Comparison of ENCODE assay signal across 10 mouse cellular contexts in genomic region chr13:55420018-55420932, GRCm38 (mm10). TPM values are rescaled to one million over a fixed set of nuclear protein-coding genes. Genes with fewer than 3 reads are reported as not detected.
DNase-seq lines count a peak whose midpoint lies in the region; ATAC-seq and TF ChIP-seq lines count a peak whose summit lies in the region.
"Had no signal": no experiment of that assay in that cellular context is flagged by ENCODE, and none has a peak within 500 bp of the region (broad histone marks: within the 10 kb centered on the region; RNA-seq: fewer than 3 reads in every experiment).

No protein-coding gene starts in this region.

- TF ChIP-seq EP300 in heart, postnatal 0 days (IDR thresholded peaks at IDR 0.05; ENCODE audit: low read depth) = no peak

- no peak for TF ChIP-seq CTCF in heart, postnatal 0 days (IDR thresholded peaks at IDR 0.05; ENCODE audit: low read depth)
- TF ChIP-seq CTCF in left cerebral cortex, adult 2 months (IDR thresholded peaks at IDR 0.05) = no peak

- peaks cover 61% of the 10 kb centered on the region for H3K27me3 ChIP-seq in heart, embryonic 15.5 days
- peaks cover 60% of the 10 kb centered on the region for H3K27me3 ChIP-seq in heart, postnatal 0 days (ENCODE audit: control insufficient read depth, insufficient read depth, low read length)

- WGBS in heart, embryonic 15.5 days = 22% methylated on average over 51 of the region's 51 CpGs
- 21% methylated on average over 51 of the region's 51 CpGs for WGBS in heart, postnatal 0 days

- peaks cover 18% of the 10 kb centered on the region for H3K4me1 ChIP-seq in heart, embryonic 15.5 days (replicated peaks)
- H3K4me1 ChIP-seq in heart, postnatal 0 days (ENCODE audit: control insufficient read depth, insufficient read depth) = no peaks in the 10 kb centered on the region; the same call in 1 of the 2 replicates

- peak overlapping the region; percentile 50 for H3K4me2 ChIP-seq in heart, embryonic 15.5 days
- peak overlapping the region; percentile 47 for H3K4me2 ChIP-seq in heart, postnatal 0 days (ENCODE audit: low read depth, low read length)

- H3K36me3 ChIP-seq in heart, embryonic 15.5 days = no peaks in the 10 kb centered on the region
- no peaks in the 10 kb centered on the region for H3K36me3 ChIP-seq in heart, postnatal 0 days (replicated peaks; ENCODE audit: control insufficient read depth, insufficient read depth, low read length)

- DNase-seq in heart, adult 9 months (ENCODE audit: low spot score in 2 of 2) = no peak
- peak; percentile 25 for DNase-seq in MN1 (ENCODE audit: low spot score)
- DNase-seq in heart, postnatal 0 days (ENCODE audit: low spot score) = no peak
- no peak for DNase-seq in layer of hippocampus, adult 18-20 months (ENCODE audit: low spot score in 2 of 2)
- DNase-seq in left cerebral cortex, adult 2 months (ENCODE audit: extremely low spot score in 1 of 2, low spot score in 2 of 2) = no peak
- DNase-seq in frontal cortex, adult 2 months (ENCODE audit: extremely low spot score in 1 of 2, low spot score in 1 of 2) = no peak

- no peak overlapping the region for H3K9ac ChIP-seq in heart, embryonic 15.5 days
- no peak overlapping the region for H3K9ac ChIP-seq in heart, postnatal 0 days (replicated peaks; ENCODE audit: low read depth, low read length)

- intact Hi-C loops in left cerebral cortex, adult 2 months (cut with DNase I) = no loop called here

- no peak overlapping the region; the same call in 1 of the 2 replicates for H3K4me3 ChIP-seq in heart, embryonic 15.5 days
- H3K4me3 ChIP-seq in heart, postnatal 0 days (ENCODE audit: low read depth, low read length) = peak overlapping the region; percentile 27
- H3K4me3 ChIP-seq in left cerebral cortex, adult 2 months = no peak overlapping the region

- ATAC-seq in heart, embryonic 15.5 days (replicated peaks; ENCODE audit: insufficient number of reproducible peaks, insufficient read depth, low FRiP score, low read depth) = no peak
- ATAC-seq in heart, postnatal 0 days (ENCODE audit: insufficient read depth, low read depth) = no peak
- ATAC-seq in megakaryocyte, adult 5-6 weeks (ENCODE audit: poor library complexity, severe bottlenecking) = peak; percentile 16

- H3K9me3 ChIP-seq in heart, embryonic 15.5 days (replicated peaks) = no peaks in the 10 kb centered on the region
- no peaks in the 10 kb centered on the region for H3K9me3 ChIP-seq in heart, postnatal 0 days (replicated peaks; ENCODE audit: control insufficient read depth, low read length)

- H3K27ac ChIP-seq in heart, embryonic 15.5 days = no peak overlapping the region
- no peak overlapping the region for H3K27ac ChIP-seq in heart, postnatal 0 days (ENCODE audit: low read depth)
- H3K27ac ChIP-seq in left cerebral cortex, adult 2 months = no peak overlapping the region

RNA-seq across cellular contexts. Expression of gene Pfn3, which starts 5.2 kb away (rescaled TPM):
- not detected in 2 replicates for polyA plus RNA-seq in heart, embryonic 15.5 days (2015; fragmentation: Nextera tagmentation; extraction: Ambion mirVana)
- total RNA-seq in heart, postnatal 0 days (2014; rRNA removed; ENCODE audit: low replicate concordance) = not detected in 2 replicates
- polyA plus RNA-seq in heart, postnatal 0 days (2015; fragmentation: Nextera tagmentation; extraction: Ambion mirVana) = not detected in 2 replicates
- not detected in 2 replicates for total RNA-seq in megakaryocyte, adult 5-6 weeks (2015)
- total RNA-seq in megakaryocyte, adult 5-6 weeks (2017) = not detected in 2 replicates
- under 1 TPM in 1 of 2 experiments, not detected in 1; 0.68 TPM for total RNA-seq in layer of hippocampus, adult 18-20 months (2021)
- not detected for total RNA-seq in left cerebral cortex, adult 2 months (2021)
- 0.34 and 0.42 TPM in 2 replicates for polyA plus RNA-seq in frontal cortex, adult 2 months (2012; rRNA removed)
- total RNA-seq: MEL had no signal

RNA-seq across cellular contexts. Expression of gene F12, which starts 6.3 kb away (rescaled TPM):
- polyA plus RNA-seq in heart, embryonic 15.5 days (2015; fragmentation: Nextera tagmentation; extraction: Ambion mirVana) = 0.10 and 1.2 TPM in 2 replicates
- total RNA-seq in heart, postnatal 0 days (2014; rRNA removed; ENCODE audit: low replicate concordance) = 0.12 TPM in 1 of 2 replicates, not detected in the other
- not detected in 2 replicates for polyA plus RNA-seq in heart, postnatal 0 days (2015; fragmentation: Nextera tagmentation; extraction: Ambion mirVana)
- total RNA-seq in megakaryocyte, adult 5-6 weeks (2015) = 0.13 and 0.21 TPM in 2 replicates
- total RNA-seq in megakaryocyte, adult 5-6 weeks (2017) = not detected in 2 replicates
- total RNA-seq in layer of hippocampus, adult 18-20 months (2021) = under 1 TPM; 0.32 to 0.36 TPM
- total RNA-seq in left cerebral cortex, adult 2 months (2021) = 1 to 10 TPM in 1 of 2 experiments, under 1 TPM in 1; 0.95 to 1.3 TPM
- polyA plus RNA-seq in frontal cortex, adult 2 months (2012; rRNA removed) = 0.57 and 0.82 TPM in 2 replicates
- total RNA-seq: MEL had no signal

RNA-seq across cellular contexts. Expression of gene Slc34a1, which starts 22.3 kb away (rescaled TPM):
- polyA plus RNA-seq in heart, embryonic 15.5 days (2015; fragmentation: Nextera tagmentation; extraction: Ambion mirVana) = not detected in 2 replicates
- not detected in 2 replicates for total RNA-seq in heart, postnatal 0 days (2014; rRNA removed; ENCODE audit: low replicate concordance)
- not detected in 2 replicates for polyA plus RNA-seq in heart, postnatal 0 days (2015; fragmentation: Nextera tagmentation; extraction: Ambion mirVana)
- 0.39 and 0.58 TPM in 2 replicates for total RNA-seq in megakaryocyte, adult 5-6 weeks (2015)
- total RNA-seq in megakaryocyte, adult 5-6 weeks (2017) = 0.44 and 2.0 TPM in 2 replicates
- total RNA-seq in layer of hippocampus, adult 18-20 months (2021) = not detected
- total RNA-seq in left cerebral cortex, adult 2 months (2021) = under 1 TPM; 0.25 to 0.49 TPM
- 0.54 and 0.55 TPM in 2 replicates for polyA plus RNA-seq in frontal cortex, adult 2 months (2012; rRNA removed)
- total RNA-seq: layer of hippocampus, postnatal 10 days; MEL had no signal

RNA-seq across cellular contexts. Expression of gene Grk6, which starts 24.6 kb away (rescaled TPM):
- polyA plus RNA-seq in heart, embryonic 15.5 days (2015; fragmentation: Nextera tagmentation; extraction: Ambion mirVana) = 15.5 and 24.7 TPM in 2 replicates
- 27.2 and 44.4 TPM in 2 replicates for total RNA-seq in heart, postnatal 0 days (2014; rRNA removed; ENCODE audit: low replicate concordance)
- 10.7 TPM in 2 replicates for polyA plus RNA-seq in heart, postnatal 0 days (2015; fragmentation: Nextera tagmentation; extraction: Ambion mirVana)
- 87.3 and 89.9 TPM in 2 replicates for total RNA-seq in megakaryocyte, adult 5-6 weeks (2015)
- total RNA-seq in megakaryocyte, adult 5-6 weeks (2017) = 144 and 155 TPM in 2 replicates
- total RNA-seq in layer of hippocampus, adult 18-20 months (2021) = 10 to 100 TPM; 60.3 to 63.2 TPM
- total RNA-seq in left cerebral cortex, adult 2 months (2021) = 10 to 100 TPM; 61.2 to 66.2 TPM
- polyA plus RNA-seq in frontal cortex, adult 2 months (2012; rRNA removed) = 70.6 and 74.3 TPM in 2 replicates

RNA-seq across cellular contexts. Expression of gene Prr7, which starts 43.8 kb away (rescaled TPM):
- 0.18 and 0.30 TPM in 2 replicates for polyA plus RNA-seq in heart, embryonic 15.5 days (2015; fragmentation: Nextera tagmentation; extraction: Ambion mirVana)
- 3.6 and 8.2 TPM in 2 replicates for total RNA-seq in heart, postnatal 0 days (2014; rRNA removed; ENCODE audit: low replicate concordance)
- polyA plus RNA-seq in heart, postnatal 0 days (2015; fragmentation: Nextera tagmentation; extraction: Ambion mirVana) = 0.08 TPM in 1 of 2 replicates, not detected in the other
- 1.1 and 1.2 TPM in 2 replicates for total RNA-seq in megakaryocyte, adult 5-6 weeks (2015)
- 1.4 and 1.8 TPM in 2 replicates for total RNA-seq in megakaryocyte, adult 5-6 weeks (2017)
- 10 to 100 TPM; 75.6 to 79.2 TPM for total RNA-seq in layer of hippocampus, adult 18-20 months (2021)
- total RNA-seq in left cerebral cortex, adult 2 months (2021) = 10 to 100 TPM; 77.6 to 80.2 TPM
- polyA plus RNA-seq in frontal cortex, adult 2 months (2012; rRNA removed) = 67.1 and 81.0 TPM in 2 replicates
